Mouse (Mus musculus) thymus, adult 2 months (tissue): ENCODE measurements around the gene Cntn2.

Experiments
- CTCF ChIP-seq: fragments of 200-500 bp; IDR thresholded peaks from 2 replicates; pipeline ENCODE4 v1.5.1; 2012; ENCODE audit warnings: mild to moderate bottlenecking, control low read depth, low read length, moderate library complexity, borderline replicate concordance; ENCODE audit not compliant: control insufficient read depth, poor library complexity, insufficient read depth; ENCODE audit errors: extremely low read depth
- POLR2A ChIP-seq: fragments of 200-500 bp; IDR thresholded peaks from 2 replicates; pipeline ENCODE4 v1.6.1; 2012; ENCODE audit warnings: mild to moderate bottlenecking, low read length, control low read depth, moderate library complexity; ENCODE audit not compliant: control insufficient read depth, poor library complexity, insufficient read depth; ENCODE audit errors: extremely low read depth

GRCm38 (mm10) chr1:132500535-132500934, 42.5 kb downstream of the Cntn2 start:
- TF ChIP-seq CTCF (no peak), POLR2A (no peak)
